Mouse (Mus musculus) midbrain, embryonic 12.5 days (tissue): ENCODE data around the gene Fcrl1. TPM values are rescaled to one million over a fixed set of nuclear protein-coding genes. Genes with fewer than 3 reads are reported as not detected.
"Not testable (repeated sequence)": the region's sequence is repeated elsewhere in the genome, so short reads cannot be mapped to it uniquely, and the experiment has no call there.

Experiments used
- ATAC-seq: fragments of 200-750 bp; cut with Nextera tagmentation; 2 replicates; pipeline ENCODE4 v1.8.0; 2017; ENCODE audit warnings: low read depth, moderate TSS enrichment, moderate library complexity; ENCODE audit not compliant: low FRiP score
- H3K27ac ChIP-seq: fragments of 300-500 bp; sonication (generic); replicated peaks from 2 replicates; pipeline ENCODE4 v1.5.1; 2016; ENCODE audit warnings: mild to moderate bottlenecking
- H3K27me3 ChIP-seq: fragments of 300-500 bp; sonication (generic); 2 replicates; pipeline ENCODE4 v1.6.1; 2016; ENCODE audit warnings: mild to moderate bottlenecking
- H3K36me3 ChIP-seq: fragments of 300-500 bp; sonication (generic); 2 replicates; pipeline ENCODE4 v1.6.1; 2016
- H3K4me1 ChIP-seq: fragments of 300-500 bp; sonication (generic); 2 replicates; pipeline ENCODE4 v1.6.1; 2016
- H3K4me2 ChIP-seq: fragments of 300-500 bp; sonication (generic); replicated peaks from 2 replicates; pipeline ENCODE4 v1.6.1; 2016; ENCODE audit warnings: mild to moderate bottlenecking, moderate library complexity
- H3K4me3 ChIP-seq: fragments of 300-500 bp; sonication (generic); 2 replicates; pipeline ENCODE4 v1.5.1; 2016; ENCODE audit warnings: mild to moderate bottlenecking
- H3K9ac ChIP-seq: fragments of 300-500 bp; sonication (generic); replicated peaks from 2 replicates; pipeline ENCODE4 v1.6.1; 2016; ENCODE audit warnings: mild to moderate bottlenecking, moderate library complexity
- H3K9me3 ChIP-seq: fragments of 300-500 bp; sonication (generic); 2 replicates; pipeline ENCODE4 v1.6.1; 2016; ENCODE audit warnings: mild to moderate bottlenecking
- WGBS: fragments of 180-500 bp; shearing (Covaris S2); methylation state at CpG from one replicate; pipeline ENCODE4 v1.1.7; 2016; 5-methylcytosine and 5-hydroxymethylcytosine counted together
- polyA plus RNA-seq: library from polyadenylated mRNA; unstranded; fragments of >200 nt; fragmentation: Nextera tagmentation; extraction: Ambion mirVana; gene quantifications from 2 replicates; pipeline ENCODE4 v1.2.1, GENCODE M21; 2016

The Fcrl1 gene
- 0.14 TPM in 1 of 2 replicates, not detected in the other for polyA plus RNA-seq

- Histone ChIP-seq H3K9me3 (no peaks in the 10 kb centered on the region), H3K4me2 (no peak within 1 kb of the TSS), H3K4me3 (no peak within 1 kb of the TSS), H3K4me1 (0 out of 2 replicates have a peak, but pooled peaks cover 2% of the 10 kb centered on the region), H3K27ac (no peak within 1 kb of the TSS), H3K36me3 (no peaks in the 10 kb centered on the region), H3K9ac (no peak within 1 kb of the TSS), H3K27me3 (no peaks in the 10 kb centered on the region)
- 89% methylated on average over 18 of the region's 18 CpGs for WGBS
- no peak for ATAC-seq
Measured at GRCm38 (mm10) chr3:87376195-87377165, at the start of gene Fcrl1. Fcrl1 (plus strand) TSS chr3:87376387.

GRCm38 (mm10) chr3:87337899-87338298 is 38.3 kb upstream of the Fcrl1 start:
- no peak for ATAC-seq
- no peak overlapping the region for H3K4me2 ChIP-seq
- no peak overlapping the region for H3K9ac ChIP-seq
- H3K27me3 ChIP-seq, result no peaks in the 10 kb centered on the region
- no peak overlapping the region for H3K4me3 ChIP-seq
- H3K4me1 ChIP-seq, result no peaks in the 10 kb centered on the region
- 95% methylated on average over 5 of the region's 5 CpGs for WGBS
- no peaks in the 10 kb centered on the region for H3K9me3 ChIP-seq
- no peaks in the 10 kb centered on the region for H3K36me3 ChIP-seq
- no peak overlapping the region for H3K27ac ChIP-seq

GRCm38 (mm10) chr3:87350992-87351391 is 25.2 kb upstream of the Fcrl1 start:
- ATAC-seq, H3K4me1 ChIP-seq, H3K9me3 ChIP-seq, H3K36me3 ChIP-seq, H3K4me2 ChIP-seq, H3K4me3 ChIP-seq, H3K27ac ChIP-seq, H3K9ac ChIP-seq, H3K27me3 ChIP-seq: not testable (repeated sequence)
- 84% methylated on average over 2 of the region's 2 CpGs for WGBS

GRCm38 (mm10) chr3:87357581-87357980 is 18.6 kb upstream of the Fcrl1 start, which contains the start of gene Cd5l:
Cd5l (plus strand) TSS chr3:87357881.
- Histone ChIP-seq H3K27ac (no peak within 1 kb of the TSS), H3K27me3 (no peaks in the 10 kb centered on the region), H3K4me1 (no peaks in the 10 kb centered on the region), H3K4me2 (no peak within 1 kb of the TSS), H3K9me3 (no peaks in the 10 kb centered on the region), H3K9ac (no peak within 1 kb of the TSS), H3K36me3 (no peaks in the 10 kb centered on the region), H3K4me3 (no peak within 1 kb of the TSS)
- no peak for ATAC-seq

- Histone ChIP-seq H3K27me3 (no peaks in the 10 kb centered on the region), H3K4me3 (no peak overlapping the region), H3K9ac (no peak overlapping the region), H3K4me2 (no peak overlapping the region), H3K36me3 (no peaks in the 10 kb centered on the region), H3K27ac (no peak overlapping the region), H3K9me3 (no peaks in the 10 kb centered on the region), H3K4me1 (no peaks in the 10 kb centered on the region)
- no peak for ATAC-seq
Measured at GRCm38 (mm10) chr3:87359215-87359614, 17.0 kb upstream of the Fcrl1 start.

- Histone ChIP-seq H3K9me3 (no peaks in the 10 kb centered on the region), H3K27me3 (no peaks in the 10 kb centered on the region), H3K27ac (no peak overlapping the region), H3K36me3 (no peaks in the 10 kb centered on the region), H3K4me2 (no peak overlapping the region), H3K9ac (no peak overlapping the region), H3K4me1 (no peaks in the 10 kb centered on the region), H3K4me3 (no peak overlapping the region)
- no peak for ATAC-seq
- 87% methylated on average over 6 of the region's 6 CpGs for WGBS
Measured at GRCm38 (mm10) chr3:87360466-87360865, 15.7 kb upstream of the Fcrl1 start.

- 94% methylated on average over 14 of the region's 14 CpGs for WGBS
- Histone ChIP-seq H3K9me3 (no peaks in the 10 kb centered on the region), H3K36me3 (no peaks in the 10 kb centered on the region), H3K4me1 (no peaks in the 10 kb centered on the region), H3K27me3 (no peaks in the 10 kb centered on the region), H3K27ac (no peak overlapping the region), H3K4me3 (no peak overlapping the region), H3K9ac (no peak overlapping the region), H3K4me2 (no peak overlapping the region)
- no peak for ATAC-seq
Measured at GRCm38 (mm10) chr3:87365691-87366090, 10.5 kb upstream of the Fcrl1 start.

GRCm38 (mm10) chr3:87367511-87367910 is 8.7 kb upstream of the Fcrl1 start:
- Histone ChIP-seq H3K4me1 (no peaks in the 10 kb centered on the region), H3K4me2 (no peak overlapping the region), H3K27me3 (no peaks in the 10 kb centered on the region), H3K36me3 (no peaks in the 10 kb centered on the region), H3K9me3 (no peaks in the 10 kb centered on the region), H3K9ac (no peak overlapping the region), H3K27ac (no peak overlapping the region), H3K4me3 (no peak overlapping the region)
- ATAC-seq, result no peak
- 88% methylated on average over 10 of the region's 10 CpGs for WGBS

- Histone ChIP-seq H3K4me2 (no peak overlapping the region), H3K9ac (no peak overlapping the region), H3K4me1 (no peaks in the 10 kb centered on the region), H3K36me3 (no peaks in the 10 kb centered on the region), H3K4me3 (no peak overlapping the region), H3K27me3 (no peaks in the 10 kb centered on the region), H3K27ac (no peak overlapping the region), H3K9me3 (no peaks in the 10 kb centered on the region)
- WGBS, result 86% methylated on average over 5 of the region's 5 CpGs
- ATAC-seq, result no peak
Measured at GRCm38 (mm10) chr3:87369181-87369580, 7.0 kb upstream of the Fcrl1 start.

- H3K27ac ChIP-seq, result no peak overlapping the region
- no peak overlapping the region for H3K4me2 ChIP-seq
- H3K4me3 ChIP-seq, result no peak overlapping the region
- 66% methylated on average over 3 of the region's 3 CpGs for WGBS
- no peaks in the 10 kb centered on the region for H3K9me3 ChIP-seq
- H3K9ac ChIP-seq, result no peak overlapping the region
- 0 out of 2 replicates have a peak, but pooled peaks cover 2% of the 10 kb centered on the region for H3K4me1 ChIP-seq
- no peak for ATAC-seq
- H3K36me3 ChIP-seq, result no peaks in the 10 kb centered on the region
- no peaks in the 10 kb centered on the region for H3K27me3 ChIP-seq
Measured at GRCm38 (mm10) chr3:87377228-87377627, 1.0 kb downstream of the Fcrl1 start.

GRCm38 (mm10) chr3:87377719-87378118 is 1.5 kb downstream of the Fcrl1 start:
- no peak for ATAC-seq
- Histone ChIP-seq H3K27me3 (no peaks in the 10 kb centered on the region), H3K4me1 (0 out of 2 replicates have a peak, but pooled peaks cover 2% of the 10 kb centered on the region), H3K9me3 (no peaks in the 10 kb centered on the region), H3K4me3 (no peak overlapping the region), H3K9ac (no peak overlapping the region), H3K27ac (no peak overlapping the region), H3K36me3 (no peaks in the 10 kb centered on the region), H3K4me2 (no peak overlapping the region)
- WGBS, result 73% methylated on average over 6 of the region's 6 CpGs

- ATAC-seq, result not testable (repeated sequence)
- 98% methylated on average over 2 of the region's 2 CpGs for WGBS
Measured at GRCm38 (mm10) chr3:87379641-87380315, 3.6 kb downstream of the Fcrl1 start.

More at GRCm38 (mm10) chr3:87379641-87380315, 3.6 kb downstream of the Fcrl1 start:
- not testable (repeated sequence) for H3K9ac ChIP-seq, H3K9me3 ChIP-seq, H3K4me3 ChIP-seq, H3K36me3 ChIP-seq, H3K4me1 ChIP-seq, H3K27ac ChIP-seq, H3K4me2 ChIP-seq, H3K27me3 ChIP-seq
